Mouse (Mus musculus): Measurements from ENCODE around the gene Iqschfp.
"Not testable (repeated sequence)": the region's sequence is repeated elsewhere in the genome, so short reads cannot be mapped to it uniquely, and the experiment has no call there.

Gene Iqschfp

DNA sequence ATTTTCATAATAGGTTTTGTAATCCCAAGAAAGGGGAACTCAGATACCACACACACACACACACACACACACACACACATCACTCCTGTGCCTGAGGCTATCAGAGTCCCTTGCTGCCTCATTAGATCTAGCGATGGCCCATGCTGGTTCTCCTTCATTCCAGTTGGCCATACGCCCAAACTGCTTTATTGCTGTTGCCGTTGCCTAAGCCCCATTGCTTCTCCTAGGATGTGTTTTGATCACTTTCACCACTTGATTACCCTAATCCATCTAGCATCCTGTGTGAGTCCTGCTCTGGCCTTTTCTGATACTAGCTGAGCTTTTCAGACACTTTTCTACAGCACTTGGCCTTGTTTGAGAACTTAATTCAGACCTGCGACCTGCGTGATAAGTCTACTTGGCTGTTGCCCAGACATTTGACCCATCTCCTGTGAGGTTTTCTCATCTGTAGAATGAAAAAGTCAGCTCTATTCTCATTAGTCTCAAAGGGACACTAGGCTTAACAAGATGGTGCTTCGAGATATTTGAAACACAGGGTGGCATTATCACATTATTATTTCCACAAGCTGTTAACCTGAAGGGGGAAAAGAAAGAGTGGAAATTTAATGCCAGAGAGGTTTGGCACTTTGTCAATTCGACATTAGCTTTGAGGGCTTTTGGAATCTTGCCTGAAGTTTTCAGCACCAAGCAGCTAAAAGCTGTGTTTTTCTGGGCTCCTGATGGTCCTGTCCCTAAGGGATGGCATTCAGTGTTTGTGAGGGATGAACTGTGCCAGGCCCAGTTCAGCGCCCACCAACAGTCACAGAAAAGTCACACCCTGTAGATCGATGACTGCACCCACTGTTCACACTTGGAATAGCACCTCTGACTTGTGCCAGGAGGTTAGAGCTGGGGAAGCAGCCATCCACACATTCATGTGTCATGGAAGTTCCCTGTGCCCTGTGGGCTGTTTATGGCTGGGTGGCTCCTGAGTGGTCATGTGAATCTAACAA lies 179.7 kb downstream of the Iqschfp start:
- DNase-seq (ENCODE audit: low spot score), result no peak

DNA sequence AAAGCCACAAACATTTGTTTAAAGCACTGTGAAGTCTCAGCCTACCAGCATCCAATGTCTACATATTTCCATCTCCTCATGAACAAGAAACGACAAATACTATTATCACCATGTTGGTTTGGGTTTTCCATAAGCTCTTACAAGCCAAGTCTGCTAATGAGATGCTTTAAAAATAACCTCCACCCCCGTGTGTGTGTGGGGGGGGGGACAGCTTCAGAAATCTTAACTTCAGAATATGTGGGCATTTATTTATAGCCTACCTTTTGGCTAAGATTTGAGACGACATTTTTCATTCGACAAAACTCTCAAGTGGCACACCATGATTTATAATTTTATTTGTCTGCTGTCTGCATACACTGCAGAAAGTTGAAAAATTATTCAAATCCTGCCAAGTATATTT lies 185.4 kb downstream of the Iqschfp start:
- no peak for DNase-seq (ENCODE audit: low spot score)

DNA sequence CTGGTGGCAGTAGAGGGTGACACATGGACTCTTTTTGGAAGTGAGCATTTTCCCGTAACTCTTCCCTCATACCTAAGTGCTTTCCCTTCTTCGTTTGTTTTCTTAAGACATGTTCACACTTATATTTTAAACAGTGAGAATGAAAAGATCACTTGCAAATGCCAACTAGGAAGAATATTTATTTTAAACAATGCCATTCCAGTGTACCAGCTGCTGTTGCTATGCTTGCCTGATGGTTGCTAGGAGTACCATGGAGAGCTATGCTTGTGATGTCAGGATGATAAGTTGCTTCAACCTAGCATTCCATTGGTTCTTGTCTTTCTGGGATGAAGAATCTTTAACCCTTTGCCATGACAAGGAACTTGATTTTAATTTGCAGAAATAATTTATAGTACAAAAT lies 193.0 kb downstream of the Iqschfp start:
- no peak for DNase-seq (ENCODE audit: low spot score)

DNA sequence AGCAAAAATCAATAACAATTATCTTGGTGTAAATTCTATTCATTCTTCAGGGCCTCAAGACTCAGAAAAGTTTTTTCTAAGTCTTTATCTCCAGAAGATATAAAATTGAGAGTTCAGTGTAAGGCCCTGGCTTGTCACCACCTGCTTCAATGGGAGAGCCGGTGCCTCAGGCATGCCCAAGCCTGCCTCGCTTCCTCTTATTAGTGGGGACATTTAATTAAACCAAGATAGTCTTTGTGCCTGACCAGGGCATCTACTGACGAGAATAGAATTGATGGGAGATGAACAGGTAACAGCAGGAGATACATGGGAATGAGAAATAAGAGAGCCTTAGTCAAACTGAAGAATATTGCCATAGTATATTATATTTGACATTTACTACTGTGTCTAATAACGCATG lies 200.1 kb downstream of the Iqschfp start:
- no peak for DNase-seq (ENCODE audit: low spot score)

DNA sequence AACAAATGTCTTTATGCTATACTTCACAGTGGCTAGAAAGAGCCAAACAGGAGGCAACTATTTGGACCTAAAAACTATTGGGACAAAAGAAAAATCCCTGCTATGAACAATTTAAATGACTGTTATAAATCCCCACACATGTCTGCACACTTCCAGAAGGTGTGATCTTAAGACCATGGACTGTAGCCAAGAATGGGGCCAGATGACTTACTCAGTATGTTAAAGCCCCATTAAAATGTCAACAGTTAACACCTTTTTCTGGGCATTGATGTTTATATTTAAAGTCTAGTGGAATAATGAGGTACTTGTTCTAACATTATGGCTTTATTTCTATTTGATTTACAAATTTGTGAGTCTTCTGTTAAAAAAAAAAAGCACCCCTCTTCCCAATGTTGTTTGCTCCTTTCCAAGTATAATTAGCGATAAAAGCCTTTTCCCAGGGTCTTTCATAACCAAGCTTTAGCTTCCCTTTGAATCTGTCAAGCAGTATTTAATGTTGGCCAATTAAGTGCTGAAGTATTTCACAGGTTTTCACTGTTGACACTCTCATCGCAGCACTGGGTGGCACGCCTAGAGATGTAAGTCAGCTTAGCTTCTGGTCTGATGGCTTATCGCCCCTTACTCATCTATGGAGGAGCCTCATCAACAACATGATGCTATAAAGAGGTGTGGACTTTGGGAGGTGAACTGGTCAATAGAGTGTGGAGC lies 204.8 kb downstream of the Iqschfp start:
- no peak for DNase-seq (ENCODE audit: low spot score)

DNA sequence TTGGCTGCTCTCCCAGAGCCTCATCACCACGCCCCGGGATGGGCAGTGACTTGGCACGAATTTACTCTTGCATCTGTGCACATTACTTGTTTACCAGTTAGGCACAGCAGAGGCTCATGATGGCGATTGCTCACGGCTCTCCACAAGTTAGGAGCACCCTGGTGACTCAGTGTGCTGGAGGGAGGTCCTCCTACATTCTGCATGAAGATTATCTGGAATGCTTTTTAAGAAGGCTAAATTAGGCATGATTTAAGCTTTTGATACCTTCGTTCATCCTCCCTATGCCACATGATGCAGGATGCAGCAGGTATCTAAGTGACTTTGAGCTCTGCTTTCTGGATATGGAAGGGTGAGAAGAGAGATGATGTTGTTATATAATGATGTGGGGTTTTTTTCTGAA lies 207.5 kb downstream of the Iqschfp start:
- DNase-seq (ENCODE audit: low spot score), result not testable (repeated sequence)

DNA sequence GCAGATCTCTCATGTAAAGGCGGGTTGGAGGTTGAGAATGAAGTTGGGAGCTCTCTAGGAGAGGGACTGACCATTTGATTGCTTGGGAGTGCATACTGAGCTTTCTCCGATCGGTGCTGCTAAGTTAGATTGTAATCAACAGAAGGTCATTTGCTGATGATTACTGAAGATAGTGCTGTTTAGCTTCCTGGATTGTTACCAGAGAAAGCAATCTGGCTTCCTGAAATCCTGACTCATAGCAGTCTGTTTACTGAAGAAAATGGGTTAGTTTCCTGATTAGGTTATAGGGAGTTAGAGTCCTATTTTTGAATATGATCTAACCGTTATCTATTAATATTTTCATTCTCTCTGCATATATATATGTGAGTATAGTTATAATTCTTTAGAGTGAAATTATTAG lies 209.3 kb downstream of the Iqschfp start:
- DNase-seq (ENCODE audit: low spot score), result no peak

DNA sequence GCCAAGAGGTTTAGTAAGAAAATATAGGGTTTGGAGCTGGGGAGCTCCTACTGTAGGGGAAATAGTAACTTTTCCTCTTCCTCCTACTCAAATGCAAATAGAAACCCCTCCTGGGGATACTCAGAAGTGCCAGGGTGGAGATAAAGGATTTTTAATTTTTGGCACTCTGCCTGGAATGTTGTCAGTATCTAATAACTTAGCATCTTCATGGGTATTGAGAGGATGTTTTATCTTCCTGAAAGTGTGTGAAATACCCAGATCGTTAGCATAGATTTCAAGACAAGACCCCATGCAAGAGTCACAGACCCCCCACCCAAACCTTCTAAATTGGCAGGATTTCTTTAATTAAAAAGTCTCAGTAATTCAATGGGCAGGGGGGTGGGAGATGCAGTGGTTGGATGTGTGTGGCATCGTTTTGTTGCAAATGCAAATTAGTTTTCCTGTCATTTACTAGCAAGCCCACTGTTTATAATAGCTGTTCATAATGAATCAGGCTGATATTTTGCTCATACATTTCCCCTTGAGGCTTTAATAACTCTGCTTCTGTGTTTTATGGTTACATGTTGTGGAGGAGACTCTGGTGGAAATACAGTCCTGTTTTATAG lies 213.2 kb downstream of the Iqschfp start:
- DNase-seq (ENCODE audit: low spot score), result no peak

DNA sequence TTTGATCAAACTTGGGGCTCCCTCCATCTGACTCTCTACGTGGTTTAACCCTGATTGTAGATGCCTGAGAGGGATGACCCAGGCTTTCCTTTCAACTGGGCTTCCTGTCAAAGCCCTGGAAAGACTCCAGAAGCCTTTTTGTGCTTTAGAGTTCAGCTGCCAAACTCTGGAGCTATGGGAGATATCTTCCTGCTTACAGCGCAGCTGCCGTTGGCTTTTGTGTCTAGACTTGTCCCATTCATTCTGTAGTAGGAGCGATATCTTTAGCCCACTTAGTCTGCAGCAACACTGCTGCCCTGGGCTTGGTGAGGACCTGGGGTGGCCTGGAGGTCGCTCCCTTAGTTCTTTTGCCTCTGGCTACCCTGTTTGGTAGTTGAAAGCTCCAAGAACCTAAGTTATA lies 229.3 kb downstream of the Iqschfp start:
- no peak for DNase-seq (ENCODE audit: low spot score)

DNA sequence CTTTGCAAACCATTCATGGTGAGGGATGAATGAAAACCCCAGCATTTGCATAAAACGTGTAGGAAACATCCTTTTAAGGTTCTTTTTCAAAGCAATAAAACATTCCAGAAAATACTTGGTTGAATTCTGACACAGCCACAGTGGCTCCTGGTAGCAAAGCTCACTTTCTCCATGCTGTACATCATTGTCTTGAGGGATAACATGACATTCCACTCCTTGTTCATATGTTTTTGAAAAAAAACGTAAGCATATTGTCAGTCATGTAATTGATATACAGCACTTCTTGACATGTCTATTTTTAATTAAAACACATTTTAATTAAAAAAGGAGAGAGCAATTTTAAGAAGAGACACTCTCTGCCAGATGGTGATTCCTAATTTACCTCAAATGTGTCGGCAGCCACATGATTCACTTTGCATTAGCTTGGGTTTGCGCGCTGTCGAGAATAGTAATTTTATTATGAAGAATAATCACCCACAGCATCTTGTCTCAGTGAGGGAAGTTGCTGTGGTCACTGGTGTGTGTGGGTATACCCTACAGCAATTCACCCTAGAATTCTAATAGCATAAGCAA lies 234.3 kb downstream of the Iqschfp start:
- DNase-seq (ENCODE audit: low spot score), result no peak

DNA sequence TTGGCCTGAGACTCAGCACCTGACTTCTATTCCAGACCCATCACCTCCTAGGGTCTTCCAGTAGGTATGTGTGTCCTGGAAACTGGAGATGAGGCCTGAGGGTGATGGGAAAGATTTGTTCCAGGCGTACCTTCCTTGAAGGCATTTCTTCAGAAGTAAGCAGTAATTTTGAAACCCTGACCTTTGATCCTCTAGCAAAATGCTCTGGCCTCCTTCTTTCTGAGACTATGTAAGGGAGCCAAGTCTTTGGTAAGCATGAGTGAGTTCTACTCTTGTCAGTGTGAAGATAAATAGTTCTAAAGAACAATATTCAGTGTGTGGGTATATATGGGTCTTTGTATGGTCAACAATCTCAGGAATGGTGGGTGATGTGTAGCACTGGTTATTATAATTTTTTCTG lies 238.4 kb downstream of the Iqschfp start:
- no peak for DNase-seq (ENCODE audit: low spot score)

DNA sequence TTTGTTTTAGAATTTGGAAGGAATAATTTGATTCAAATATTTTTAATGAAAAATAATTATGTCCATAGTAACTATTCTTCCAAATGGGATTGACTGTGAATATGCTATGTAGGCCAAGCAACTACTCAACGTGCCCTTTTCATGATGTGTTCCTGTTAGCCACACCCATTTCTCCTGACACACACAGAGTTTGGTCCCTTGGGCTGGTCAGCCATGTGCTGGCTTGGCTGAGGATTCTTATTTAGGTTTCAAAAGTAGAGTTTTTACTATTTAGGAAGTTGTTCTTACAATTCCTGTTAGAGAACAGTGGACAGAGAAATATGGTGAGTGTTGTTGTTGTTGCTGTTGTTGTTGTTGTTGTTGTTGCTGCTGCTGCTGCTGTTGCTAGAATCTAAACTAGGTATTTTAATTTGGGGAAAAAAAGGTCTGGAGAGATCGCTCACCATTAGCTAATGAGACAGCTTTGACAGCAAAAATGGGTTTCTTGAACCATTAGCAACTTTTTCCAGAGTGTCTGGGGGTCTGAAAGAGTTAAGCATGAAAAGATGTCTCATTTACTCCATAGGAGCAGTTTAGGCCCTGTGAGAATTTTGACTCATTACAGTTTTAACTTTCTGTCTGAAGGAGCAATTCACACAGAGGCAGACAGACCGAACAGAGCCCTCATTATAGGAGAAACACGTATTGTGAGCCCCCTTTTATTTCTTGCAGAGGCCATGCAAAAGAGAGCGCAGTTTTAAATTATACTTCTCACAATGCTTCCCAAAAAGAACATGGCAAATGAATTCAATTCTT lies 247.0 kb downstream of the Iqschfp start:
- no peak for DNase-seq (ENCODE audit: low spot score)

DNA sequence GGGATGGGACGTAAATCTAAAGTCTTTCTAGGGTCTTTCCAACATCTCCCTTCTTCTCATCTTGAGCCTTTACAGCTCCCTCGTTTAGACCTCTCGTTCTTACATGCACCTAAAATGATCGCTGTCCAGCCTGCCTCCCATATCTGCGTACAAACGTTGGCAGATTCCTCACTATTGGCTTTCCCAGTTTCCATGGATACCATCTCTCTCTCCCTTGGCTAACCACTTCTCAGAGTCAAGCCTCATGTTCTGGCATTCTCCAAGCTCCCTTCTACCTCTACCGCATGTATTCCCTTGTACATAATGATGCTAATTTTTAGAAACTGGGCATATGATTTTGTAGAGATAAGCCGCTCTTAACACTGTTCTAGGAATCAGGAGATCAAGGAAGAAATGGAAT lies 258.7 kb downstream of the Iqschfp start:
- no peak for DNase-seq (ENCODE audit: low spot score)

DNA sequence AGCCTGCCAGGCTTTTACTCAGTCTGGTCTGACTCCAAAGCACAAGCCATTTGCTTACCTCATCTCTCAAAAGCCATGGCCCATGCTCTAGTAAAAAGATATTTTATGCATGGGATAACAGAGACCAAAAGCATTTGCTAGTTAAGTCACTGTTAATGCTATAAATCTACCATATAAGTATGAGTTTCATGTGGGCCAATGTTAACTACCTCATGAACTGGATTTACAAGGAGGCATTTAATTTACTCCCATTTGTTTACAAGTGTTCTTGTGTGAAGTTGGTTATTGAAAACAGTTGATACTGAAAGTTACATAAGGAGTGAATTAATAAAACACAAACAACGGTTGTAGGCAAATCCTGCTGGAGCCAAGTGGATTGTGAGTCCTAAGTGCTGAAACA lies 268.1 kb downstream of the Iqschfp start:
- DNase-seq (ENCODE audit: low spot score), result no peak

DNA sequence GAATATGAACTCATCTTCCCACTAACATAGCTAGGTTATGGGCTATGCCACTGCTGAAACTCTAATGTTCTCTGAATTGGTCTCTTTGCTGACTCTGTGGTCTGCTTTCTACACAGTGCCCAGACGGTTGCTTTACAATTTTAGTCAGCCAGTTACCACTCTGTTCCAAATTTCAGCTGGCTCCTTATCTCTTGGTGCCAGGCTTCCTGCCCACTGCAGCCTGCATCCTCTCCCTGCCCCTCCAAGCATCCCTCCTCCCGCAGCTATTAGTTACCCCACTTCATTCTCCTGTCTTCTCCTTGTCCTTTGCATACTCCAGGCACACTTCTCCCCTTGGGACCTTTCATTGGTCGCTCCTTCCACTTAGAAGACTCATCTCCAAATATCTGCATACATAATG lies 268.7 kb downstream of the Iqschfp start:
- no peak for DNase-seq (ENCODE audit: low spot score)

DNA sequence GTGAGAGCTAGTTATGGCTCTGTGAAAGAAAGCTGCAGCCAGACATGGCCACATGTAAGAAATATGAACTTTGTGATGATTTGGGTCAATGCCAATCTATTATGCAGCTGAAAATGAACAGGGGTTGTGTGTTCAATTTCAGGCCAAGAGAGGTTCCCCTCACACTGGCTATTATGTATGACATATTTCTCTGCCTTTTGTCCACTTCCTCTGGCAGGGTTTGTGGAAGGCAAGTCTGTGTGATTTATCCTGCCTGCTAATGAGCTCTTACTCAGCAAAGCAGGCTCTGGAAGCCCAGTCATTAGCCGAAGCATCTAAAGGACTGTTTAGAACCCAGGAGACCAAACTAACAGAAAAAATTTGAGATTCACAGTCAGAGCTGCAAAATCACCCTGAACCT lies 286.2 kb downstream of the Iqschfp start:
- no peak for DNase-seq (ENCODE audit: low spot score)

DNA sequence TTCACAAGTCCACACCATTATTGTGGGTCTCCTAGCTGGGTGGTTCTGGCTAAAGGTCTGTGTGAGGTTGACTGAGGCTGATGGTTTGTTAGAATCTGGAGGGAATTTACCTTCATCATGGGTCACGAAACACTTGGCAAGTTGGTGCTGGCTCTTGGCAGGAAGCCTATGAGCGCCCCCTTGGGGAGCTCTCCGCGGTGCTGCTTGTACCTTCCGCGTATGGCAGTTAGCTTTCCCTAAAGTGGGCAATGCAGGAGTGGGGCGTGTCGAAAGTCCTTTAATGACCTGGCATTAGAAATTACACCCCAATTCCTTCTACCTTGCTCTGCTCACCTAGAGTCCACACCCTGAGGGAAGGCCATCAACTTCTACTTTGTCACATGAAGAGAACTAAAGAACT lies 295.4 kb downstream of the Iqschfp start:
- no peak for DNase-seq (ENCODE audit: low spot score)

DNA sequence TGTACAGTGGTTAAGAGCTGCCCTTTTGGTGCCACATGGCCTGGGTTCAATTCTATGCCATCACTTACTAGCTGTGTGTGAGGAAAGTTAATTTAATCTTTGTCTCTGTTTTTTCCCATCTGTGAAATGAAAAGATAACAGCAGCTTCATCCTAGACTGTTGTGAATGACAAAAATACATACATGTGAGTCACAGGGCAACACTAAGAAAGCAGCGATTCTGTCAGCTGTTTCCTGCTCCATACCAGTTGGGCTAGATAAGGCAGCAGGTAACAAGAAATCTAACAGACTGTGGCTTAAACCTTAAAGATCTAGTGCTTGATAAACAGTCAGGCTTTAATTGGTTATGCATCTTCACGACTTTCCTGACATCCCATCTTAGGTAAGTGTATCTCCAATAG lies 297.1 kb downstream of the Iqschfp start:
- DNase-seq (ENCODE audit: low spot score), result no peak

DNA sequence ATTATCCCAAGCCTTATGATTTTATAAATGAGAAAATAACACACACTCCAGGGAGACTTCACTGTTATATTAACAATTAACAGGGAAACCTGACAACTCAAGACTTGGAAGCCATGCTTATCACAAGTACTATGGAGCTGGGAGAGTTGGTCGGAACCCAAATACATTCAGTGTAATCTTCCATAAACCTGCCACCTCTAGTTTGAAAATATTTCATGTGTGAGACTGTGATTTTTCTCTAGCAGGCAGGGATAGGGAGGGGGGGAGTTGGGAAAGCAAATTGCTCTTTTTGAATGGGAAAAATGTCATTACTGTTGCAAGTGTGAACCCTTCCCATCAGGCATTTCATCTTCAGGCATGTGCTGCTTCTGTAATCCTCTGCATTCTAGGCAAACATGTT lies 304.9 kb downstream of the Iqschfp start:
- no peak for DNase-seq (ENCODE audit: low spot score)

DNA sequence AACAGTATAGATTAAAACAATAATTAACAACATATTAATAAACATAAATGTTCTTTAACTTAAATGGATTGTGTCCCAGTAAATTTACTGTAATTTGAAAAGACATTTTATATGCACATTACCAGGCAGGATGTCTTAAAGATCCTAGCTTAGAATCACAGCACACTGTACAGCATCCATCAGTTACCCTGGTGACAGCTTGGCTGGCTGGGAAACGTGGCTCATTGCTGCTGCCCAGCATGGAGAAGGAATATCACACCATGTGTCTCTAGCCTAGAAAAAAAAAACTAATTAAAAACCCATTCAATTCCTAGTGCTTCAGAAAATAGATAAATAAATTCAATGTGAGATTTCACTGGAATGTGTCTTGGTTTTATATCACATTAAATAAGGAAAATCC lies 309.2 kb downstream of the Iqschfp start:
- no peak for DNase-seq (ENCODE audit: low spot score)

DNA sequence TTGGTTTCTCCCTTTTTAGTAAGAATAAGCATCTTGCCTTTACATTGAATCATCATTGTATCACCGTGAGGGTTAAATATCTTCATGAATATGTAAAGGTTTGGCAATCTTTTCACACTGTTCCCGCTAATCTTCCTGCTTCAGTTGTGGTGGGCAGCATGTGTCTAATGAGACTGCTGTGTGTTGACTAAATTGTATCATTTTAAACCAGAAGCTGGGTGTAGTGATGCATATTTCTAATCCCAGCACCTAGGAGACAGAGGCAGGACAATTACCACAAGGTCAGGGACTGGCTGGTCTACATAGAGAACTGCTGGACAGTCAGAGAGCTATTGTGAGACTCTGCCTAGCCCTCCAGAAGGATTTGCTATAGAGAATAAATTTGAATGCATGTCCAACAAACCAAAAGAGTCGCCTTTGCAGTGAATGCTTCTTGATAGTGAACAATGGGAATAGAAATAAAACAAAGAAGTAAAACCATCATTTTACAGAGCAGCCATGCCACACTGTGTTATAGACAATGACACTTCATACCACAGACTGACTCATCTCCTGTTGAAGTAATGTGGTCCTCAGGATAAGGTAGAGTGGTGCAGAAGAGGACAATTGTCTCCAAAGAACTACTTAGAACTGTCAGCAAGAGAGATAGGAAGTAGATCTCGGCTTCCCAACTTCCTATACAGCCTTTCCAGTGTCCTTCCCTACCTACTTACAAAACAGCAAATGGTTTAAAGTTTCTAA lies 310.3 kb downstream of the Iqschfp start:
- no peak for DNase-seq (ENCODE audit: low spot score)
